Mouse (Mus musculus): ENCODE data around the gene Senp2.
A peak's percentile ranks its signal among the peaks of the same experiment; 100 is the strongest.
"Not testable (repeated sequence)": the region's sequence is repeated elsewhere in the genome, so short reads cannot be mapped to it uniquely, and the experiment has no call there.

The Senp2 gene

DNA sequence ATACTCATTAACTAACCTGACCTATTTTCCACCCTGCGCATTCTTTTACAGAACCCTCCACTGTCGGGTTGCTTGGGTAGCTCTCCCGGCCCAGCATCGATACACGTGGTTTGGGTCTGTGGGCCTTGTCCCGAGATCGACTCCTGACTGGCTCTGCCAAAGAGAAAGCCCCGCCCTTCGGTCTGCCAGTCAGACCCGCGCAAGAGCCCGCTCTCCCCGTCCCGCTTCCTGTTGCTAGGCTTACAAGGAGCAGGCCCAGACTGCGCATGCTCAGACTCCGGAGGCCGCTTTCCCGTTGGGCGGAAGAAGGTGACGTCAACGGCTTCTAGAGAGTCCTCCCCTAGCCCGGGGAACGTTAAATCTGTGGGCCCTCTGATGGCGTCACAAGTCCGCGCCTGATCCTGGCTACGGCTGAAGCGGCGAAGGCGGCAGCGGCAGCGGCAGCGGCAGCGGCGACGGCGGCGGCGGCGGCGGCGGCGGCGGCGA, at the start of gene Senp2:
TSS of gene Senp2 (plus strand) at position 386 of the 486 bp plus-strand sequence.
- DNase-seq, result peak; percentile 100

DNA sequence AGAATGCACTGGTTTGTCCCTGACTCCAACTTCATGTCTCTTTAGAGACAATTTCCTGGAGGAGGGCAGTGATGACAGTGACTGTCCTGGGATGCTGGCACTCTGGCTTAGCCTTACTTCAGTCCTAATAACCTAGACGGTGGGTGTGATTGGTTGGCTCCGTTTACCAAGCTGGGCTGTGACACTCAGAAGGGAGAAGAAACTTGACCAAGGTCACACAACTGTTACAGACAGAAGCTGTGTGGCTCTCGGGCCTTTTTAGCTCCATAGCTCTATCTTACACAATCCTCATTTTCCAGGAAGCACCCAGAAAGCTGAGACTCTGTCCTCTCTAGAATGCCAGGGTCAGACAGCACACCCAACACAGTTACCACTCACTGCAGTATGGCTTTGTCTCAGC, 43.7 kb upstream of the Senp2 start:
- DNase-seq, result no peak

DNA sequence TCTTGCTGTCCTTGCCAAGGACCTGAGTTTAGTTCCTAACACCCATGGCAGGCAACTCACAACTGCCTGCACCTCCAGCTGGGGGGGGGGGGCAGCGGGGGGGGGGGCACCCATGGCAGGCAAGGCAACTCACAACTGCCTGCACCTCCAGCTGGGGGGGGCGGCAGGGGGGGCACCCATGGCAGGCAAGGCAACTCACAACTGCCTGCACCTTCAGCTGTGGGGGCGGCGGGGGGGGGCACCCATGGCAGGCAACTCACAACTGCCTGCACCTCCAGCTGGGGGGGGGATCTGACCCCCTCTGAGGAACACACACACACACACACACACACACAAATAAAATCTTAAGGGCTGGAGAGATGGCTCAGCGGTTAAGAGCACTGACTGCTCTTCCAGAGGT, 39.4 kb upstream of the Senp2 start:
- no peak for DNase-seq

DNA sequence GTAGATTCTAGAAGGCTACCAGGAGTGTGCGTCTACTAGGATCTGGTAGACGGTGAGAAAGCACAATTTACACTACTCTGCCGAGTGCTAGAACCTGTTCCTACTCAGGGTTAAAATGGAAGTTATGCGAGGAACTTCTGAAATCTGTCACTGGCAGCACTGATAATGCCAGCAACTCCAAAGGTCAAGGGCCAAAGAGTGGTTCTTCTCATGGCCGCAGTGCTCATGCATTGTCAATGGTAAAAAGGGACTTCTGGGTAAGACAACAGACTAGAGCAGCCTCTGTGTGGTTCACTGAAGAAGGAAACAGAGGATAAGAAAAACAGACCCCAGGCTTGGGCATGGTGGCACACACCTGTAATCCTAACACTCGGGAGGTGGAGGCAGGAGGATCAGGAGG, 38.7 kb upstream of the Senp2 start:
- DNase-seq, result no peak

DNA sequence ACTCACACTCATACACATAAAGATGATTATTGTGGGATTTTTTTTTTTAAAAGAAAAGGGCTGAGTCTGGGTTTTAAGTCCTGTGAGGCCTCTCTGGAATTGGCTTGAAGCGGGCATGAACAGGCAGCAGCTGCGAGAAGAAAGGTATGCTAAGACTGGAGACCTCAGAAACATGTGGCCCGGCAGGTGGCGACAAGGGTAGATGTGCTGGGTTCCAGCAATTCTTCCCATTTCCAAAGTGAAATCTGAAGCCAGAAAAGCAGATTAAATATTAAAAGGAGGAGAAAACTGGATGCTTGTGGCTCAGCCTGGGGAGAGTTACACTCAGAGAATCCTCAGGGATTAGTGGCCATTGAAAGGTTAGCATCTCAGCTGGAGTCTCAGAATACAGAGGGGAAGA, 37.8 kb upstream of the Senp2 start:
- no peak for DNase-seq

DNA sequence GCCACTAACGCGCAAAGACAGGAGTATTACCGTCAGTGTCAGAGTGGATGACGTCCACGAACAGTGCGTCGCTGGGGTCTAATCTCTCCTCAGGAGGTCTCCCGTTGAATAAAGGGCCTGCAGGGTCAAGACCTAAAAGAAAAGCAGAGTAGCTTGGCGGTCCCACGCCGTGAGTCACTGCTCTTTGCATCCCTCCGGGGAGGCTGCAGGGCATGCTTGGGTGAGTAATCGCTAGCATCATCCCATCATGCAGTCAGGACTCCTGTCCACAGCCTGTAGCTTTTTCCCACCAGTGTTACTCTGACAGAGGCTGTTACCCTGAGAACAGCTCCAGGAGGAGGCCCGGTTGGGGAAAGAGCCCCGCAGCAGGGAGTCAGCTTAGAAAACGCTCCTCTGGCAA, 33.1 kb upstream of the Senp2 start:
- DNase-seq, result peak; percentile 66

DNA sequence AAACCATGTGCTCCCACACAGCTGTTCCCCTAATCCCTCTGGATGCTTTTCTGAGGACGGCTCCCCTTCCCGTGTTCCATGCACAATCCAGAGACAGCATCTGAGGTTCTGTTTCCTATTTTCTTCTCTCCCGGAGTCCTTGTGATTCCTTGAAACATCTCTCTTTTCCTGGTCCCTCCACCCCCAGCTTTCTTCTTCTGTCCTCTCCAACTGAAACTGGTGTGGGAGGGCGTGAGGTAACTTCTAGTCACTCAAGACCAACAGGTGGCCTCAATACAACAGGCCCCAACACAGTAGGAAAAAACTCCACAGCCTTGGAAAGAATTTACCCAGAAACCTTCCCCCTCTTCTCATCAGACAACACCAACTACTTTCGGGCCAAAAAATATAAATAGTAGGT, 31.9 kb upstream of the Senp2 start:
- no peak for DNase-seq

DNA sequence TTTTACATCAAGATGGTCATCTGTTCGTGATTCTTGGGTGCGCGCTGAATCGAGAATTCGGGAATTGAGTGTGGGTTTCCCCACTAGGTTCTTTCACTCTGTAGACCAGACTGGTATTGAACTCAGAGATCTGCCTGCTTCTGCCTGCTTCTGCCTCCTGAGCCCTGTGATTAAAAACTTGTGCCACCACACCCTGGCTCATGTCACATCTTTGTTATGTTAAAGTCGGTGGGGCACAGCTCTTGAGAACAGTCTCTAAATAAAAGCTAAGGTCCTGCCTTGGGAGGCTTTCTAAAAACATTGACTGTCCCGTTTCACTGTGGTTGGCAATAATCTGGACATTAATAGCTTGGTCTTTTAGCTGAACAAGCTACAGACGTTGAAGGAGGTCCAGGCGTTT, 26.1 kb upstream of the Senp2 start:
- DNase-seq, result no peak

DNA sequence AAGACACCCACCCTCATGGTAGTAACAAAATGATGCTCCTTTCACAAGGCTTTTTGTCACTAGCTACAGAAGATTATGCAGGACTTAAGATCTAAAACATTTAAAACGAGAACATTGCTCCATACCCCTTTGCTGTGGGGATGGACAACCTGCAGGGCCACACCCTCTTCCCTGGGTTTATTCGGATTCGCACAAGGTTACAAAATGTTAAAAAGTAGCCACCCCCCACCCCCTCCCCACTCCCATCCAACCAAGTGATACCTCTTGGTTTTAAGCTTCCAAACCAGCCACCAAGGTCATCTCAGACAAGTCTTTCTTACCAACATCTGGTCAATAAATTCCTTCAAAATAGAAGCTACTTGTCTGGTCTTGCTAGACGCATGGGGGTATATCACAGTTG, 25.7 kb upstream of the Senp2 start:
- no peak for DNase-seq

DNA sequence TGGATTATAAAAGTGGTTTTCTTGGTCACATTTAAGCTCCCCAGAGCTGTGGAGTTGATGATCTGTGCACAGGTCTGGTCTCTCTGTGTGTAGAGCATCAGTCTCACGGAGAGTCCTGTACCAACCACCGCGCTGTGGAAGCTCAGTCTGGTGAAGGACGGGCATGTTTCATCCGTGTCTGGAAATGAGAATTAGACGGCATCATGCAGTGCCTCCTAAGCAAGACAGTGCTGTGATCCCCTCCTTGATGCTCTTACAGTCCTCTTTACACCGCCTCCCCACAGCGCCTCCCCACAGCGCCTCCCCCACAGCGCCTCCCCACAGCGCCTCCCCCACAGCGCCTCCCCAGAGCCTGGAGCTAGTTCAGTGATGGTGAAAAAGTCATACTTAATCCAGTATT, 25.2 kb upstream of the Senp2 start:
- no peak for DNase-seq

DNA sequence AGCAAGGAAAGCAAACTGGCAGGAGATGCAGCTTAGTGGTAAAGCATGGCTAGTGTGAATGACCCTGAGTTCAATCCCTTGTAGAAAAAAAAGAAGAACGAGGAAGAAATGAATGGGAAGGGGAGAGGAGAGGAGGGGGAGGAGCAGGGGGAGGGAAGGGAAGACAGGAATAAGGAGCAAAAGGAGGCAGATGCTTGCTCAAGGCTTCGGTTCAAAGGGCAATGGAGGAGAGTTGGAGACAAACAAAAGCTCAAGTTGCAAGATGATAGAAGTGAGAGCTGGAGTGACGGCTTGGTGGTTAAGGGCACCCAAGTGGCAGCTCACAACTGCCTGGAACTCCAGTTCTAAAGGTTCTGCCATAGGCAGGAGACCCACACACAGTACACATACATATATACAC, 23.1 kb upstream of the Senp2 start:
- DNase-seq, result no peak

DNA sequence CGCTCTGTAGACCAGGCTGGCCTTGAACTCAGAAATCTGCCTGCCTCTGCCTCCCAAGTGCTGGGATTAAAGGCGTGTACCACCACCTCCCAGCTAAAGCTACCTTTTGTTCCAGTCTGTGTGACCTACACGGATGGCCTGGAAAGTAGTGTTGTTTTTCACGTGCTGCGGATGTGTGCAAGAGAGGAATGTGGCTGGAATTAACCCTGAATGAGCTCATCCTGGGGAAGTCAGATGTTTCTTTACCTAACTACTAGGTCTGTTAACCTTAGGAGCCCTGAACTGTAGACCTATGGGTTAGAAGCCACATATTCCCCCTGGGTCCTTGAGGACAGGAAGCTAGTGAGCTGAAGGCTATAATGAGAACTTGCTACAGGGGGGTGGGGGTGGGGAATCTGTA, 21.3 kb upstream of the Senp2 start:
- DNase-seq, result no peak

DNA sequence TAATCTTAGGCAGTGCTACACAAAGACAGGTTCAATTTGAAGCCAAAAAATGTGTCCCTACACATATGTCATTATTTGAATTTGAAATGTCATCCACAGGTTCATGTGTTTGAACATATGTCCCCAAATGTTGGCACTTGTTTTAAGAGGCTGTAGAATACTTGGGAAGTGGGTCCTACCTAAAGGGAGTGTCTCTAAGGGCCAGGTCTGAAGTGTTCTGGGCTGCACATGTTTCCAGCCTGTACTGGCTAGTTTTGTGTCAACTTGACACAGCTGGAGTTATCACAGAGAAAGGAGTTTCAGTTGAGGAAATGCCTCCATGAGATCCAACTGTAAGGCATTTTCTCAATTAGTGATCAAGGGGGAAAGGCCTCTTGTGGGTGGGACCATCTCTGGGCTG, 18.4 kb upstream of the Senp2 start:
- not testable (repeated sequence) for DNase-seq

DNA sequence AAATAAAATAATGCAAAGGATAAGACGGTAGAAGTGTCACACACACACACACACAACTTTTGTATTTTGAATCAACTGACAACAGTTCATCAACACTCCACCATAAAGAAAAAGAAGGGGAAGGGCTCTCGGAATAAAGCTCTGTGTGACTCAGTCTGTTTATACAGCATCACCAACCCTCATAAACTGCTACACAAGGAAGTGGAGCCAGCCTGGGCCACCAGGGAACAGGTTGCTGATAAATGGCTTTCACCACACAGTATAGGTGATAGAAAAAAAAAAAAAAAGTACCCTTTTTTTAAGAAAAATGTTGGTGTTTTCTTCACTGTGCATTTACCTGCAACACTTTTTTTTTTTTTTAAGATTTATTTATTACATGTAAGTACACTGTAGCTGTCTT, 17.5 kb upstream of the Senp2 start:
- DNase-seq, result no peak

DNA sequence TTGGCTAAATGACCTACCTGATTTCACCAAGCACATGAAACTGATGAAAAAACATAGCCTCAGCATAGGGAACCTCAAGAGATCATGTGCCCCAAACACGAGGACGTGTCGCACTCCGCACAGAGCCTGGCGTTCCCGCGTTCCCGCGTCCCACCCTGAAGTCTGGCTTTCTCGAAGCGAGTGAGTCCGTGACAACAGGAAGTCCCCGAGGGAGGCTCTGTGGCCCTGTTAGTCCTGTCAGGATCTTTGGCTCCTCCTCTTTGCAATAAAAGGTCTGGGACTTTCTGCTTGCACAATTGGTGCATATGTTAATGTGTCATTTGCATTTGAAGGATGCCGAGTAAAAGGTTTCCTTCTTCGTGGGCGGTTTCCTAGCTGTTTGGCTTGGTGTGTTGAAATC, 14.0 kb upstream of the Senp2 start, which contains the start of gene Liph:
TSS of gene Liph (minus strand) at position 360 of the 400 bp plus-strand sequence.
- DNase-seq, result peak; percentile 61

DNA sequence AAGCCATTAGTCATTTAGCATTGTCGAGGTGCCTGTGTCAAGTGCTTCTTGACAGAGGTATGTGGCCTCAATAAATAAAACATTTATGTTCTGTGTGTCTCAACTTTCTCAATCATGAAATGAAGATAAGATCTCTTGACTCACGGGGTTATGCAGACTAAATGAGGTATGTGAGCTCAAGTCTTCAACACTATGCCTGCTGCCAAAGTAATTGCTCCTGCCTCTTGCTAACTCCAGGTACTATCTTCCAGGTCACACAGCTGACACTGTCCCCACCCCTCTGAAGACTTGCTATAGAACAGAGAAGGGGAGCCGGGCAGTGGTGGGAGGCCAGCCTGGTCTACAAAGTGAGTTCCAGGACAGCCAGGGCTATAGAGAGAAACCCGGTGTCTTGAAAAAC, 12.9 kb upstream of the Senp2 start:
- DNase-seq, result no peak

DNA sequence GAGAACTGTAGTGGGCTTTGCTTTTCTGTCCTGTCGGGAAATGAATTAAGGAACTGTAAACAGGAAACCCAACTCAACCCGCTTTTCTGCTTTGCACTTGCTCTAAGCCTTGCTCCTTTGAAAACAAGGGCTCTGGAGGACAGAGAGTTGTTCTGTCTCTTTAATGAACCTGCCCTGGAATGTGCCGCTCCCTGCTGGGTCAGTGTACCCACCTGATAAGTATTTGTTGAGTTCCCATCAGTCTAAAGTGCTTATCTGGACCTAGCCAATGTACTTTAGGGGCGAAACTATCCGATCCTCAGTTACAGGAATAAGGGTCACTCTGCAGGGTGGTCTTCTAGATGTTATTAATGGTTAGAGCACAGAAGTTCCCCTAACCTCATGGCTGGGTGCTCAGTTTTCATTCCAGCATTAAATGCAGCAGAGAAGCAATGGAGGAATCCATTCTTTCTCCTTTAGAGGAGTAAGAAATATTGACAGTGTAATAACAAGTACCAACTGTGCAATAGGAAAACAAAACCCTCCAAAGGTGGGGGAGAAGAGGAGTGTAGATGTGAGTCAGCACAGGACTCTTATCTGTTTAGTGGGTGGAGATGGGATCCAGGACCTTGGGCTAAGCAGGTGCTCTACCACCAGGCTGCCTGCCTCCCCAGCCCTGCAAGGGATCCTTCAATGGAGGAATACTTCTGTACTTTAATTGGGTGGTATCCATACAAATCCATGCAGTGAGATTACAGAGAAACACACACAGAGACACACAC, 12.2 kb upstream of the Senp2 start:
- no peak for DNase-seq

DNA sequence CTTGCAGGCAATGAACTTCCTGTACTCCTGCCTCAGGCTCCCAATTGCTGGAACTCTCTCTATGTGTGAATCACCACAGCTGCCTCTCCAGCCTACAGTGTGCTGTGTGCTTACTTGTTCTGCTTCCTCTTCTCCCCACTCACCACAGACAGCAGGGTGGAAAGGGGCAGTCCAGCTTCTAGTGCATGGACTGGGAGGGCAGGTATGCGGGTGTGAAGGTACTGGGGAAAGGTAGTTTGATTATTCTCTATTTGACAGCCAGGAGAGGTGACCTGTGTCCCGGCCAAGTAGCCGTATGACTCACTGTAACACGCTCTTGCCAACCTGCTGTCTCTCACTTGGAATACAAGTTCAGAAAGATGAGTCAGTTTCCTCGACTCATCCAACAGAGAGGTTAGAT, 11.2 kb upstream of the Senp2 start:
- no peak for DNase-seq

DNA sequence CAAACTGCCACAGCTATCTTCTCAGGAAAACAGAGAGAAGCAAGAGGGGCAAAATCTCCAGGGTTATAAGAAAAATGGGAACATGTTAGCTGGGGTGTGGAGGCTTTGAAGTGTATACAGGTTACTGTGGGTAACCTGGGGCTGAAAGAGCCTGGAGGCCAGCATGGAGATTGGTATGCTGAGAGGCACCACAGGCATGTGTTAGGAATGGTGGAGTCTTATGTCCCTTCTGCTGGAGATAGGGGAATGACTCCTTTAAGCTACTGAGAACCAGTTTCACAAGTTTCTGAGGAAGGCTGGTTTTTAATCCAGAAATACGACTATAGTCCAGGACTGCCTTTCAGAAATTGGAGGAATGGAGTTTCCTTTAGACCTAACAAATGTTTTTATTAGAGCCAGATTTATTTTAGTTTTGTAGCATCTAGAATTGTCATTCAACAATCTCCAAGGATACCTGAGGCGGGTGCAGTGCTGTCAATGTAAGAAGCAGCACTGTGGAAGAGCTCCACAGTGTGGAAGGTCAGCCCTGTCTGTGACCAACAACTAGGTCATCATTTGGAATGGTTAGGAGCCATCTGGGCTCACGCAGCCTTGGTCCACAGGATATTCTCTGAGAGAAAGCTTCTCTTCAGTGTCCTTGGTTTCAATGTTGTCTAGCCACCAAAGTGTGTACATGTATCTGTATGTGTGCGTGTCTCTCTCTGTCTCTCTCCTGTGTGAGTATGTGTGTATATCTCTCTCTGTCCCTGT, 9.2 kb upstream of the Senp2 start:
- no peak for DNase-seq

DNA sequence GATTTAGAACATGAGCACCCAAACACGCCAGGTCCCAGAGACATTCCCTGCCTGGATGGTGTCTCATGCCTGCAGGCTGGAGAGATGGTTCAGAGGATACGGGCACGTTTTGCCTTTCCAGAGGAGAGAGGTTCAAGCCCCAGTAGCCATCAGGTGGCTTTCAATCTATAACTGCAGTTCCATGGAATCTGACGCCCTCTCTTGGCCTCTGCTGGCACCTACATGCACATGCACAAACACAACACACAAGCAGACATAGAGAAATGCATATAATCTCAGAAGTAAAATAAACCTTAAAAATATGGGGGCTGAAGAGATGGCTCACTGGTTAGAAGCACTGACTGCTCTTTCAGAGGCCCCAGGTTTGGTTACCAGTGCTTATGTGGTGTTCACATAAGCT, 8.1 kb upstream of the Senp2 start:
- no peak for DNase-seq

DNA sequence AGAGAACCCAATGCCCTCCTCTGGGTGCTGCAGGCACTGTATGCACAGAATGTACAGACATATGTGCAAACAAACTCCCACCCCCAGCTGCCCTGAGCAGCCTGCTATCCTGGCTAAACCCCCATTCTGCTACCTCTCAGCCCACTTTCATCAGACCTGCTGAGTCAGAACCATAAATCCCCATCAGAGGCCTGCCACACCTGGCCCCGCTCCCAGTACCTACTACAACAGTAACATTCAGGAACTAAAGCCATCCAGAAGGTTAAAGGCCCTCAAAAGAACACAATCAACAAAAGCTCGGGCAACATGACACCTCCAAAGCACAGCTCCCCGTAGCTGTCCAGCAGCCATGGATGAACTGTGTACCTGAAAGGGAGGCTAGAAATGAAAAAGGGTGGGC, 7.7 kb upstream of the Senp2 start:
- DNase-seq, result no peak

DNA sequence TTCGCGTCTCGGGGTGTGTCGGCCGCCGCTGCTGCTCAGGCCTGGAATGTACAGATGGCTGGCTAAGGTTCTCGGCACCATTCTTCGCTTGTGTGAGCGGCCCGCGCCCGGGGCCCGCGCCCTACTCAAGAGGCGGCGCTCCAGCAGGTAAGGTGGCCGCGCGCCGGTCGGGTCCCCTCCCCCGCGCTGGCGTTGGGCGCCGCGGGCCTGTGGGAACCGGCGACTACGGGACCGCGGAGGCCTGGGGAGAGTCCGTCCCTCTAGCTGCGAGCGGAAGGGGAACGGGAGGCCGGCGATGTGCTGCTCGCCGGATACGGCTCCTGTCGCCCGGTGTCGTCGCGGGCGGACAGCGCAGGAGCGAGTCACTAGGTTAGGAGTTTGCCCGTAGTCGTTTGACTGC, 312 bp downstream of the Senp2 start:
- DNase-seq, result no peak

DNA sequence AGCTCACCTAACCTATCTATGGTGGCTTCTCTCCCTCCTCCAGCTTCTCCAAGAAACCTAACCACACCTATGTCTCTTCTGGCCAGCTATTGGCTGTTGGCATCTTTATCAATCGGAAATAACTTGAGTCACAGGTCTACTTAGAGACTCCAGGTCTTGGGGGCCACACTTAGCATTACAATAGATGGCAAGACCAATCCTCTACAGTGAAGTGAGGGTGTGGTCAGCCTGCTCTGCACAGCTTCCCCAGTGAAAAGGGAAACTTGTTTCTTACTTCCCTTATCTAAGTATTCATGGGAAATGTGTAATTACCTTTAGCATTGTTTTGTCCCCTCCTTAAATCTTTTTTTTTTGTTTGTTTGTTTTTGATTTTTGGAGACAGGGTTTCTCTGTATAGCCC, 6.3 kb downstream of the Senp2 start:
- DNase-seq, result no peak

DNA sequence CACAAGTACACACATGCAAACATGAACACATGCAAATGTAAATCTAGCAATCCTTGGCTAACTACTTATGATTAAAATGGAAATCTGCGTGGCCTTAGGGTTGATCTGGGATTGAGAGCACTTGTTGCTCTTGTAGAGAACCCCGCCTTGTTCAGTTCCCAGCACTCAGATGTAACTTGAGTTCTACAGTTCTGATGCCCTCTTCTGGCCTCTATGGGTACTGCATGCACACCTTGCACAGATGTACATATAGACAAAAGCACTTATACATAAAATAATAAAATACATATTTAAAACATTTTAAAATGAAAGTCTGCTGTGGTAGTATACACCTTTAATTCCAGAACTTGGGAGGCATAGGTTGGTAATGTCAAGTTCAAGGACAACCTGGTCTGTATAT, 12.8 kb downstream of the Senp2 start:
- DNase-seq, result peak; percentile 14

DNA sequence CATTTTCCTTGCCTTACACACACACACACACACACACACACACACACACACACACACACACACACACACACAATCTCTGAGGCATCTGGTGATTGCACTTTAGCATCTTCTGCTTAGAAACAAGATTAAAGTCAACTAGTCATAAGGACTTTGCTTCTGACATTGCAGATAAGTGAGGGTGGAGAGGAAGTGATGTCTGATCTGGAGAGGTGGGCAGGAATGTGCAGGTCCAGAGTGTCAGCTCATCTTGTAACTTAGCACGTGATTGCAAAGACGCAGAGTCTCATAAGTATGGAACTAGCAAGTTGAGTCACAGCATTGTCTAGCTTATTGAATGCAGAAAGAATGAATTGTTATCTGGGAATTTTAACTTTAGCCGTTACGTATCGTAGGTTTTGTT, 18.2 kb downstream of the Senp2 start:
- no peak for DNase-seq

Measured in retina, postnatal 1 day (tissue).